Mouse (Mus musculus) E14TG2a.4 (cell line): Measurements from ENCODE around the gene Fam167b.

Source experiments
- CTCF ChIP-seq: conservative IDR thresholded peaks from 2 replicates; pipeline ENCODE4 v1.5.1; 2014; ENCODE audit warnings: low read length
- NANOG ChIP-seq: IDR thresholded peaks from 2 replicates; pipeline ENCODE4 v1.6.1; 2014; ENCODE audit warnings: borderline replicate concordance, low read length, mixed read lengths
- POU5F1 ChIP-seq: IDR thresholded peaks from 2 replicates; pipeline ENCODE4 v1.6.1; 2014; ENCODE audit warnings: low read length, borderline replicate concordance

GRCm38 (mm10) chr4:129620419-129621282 lies 42.3 kb upstream of the Fam167b start:
- TF ChIP-seq CTCF (no peak), POU5F1 (no peak), NANOG (no peak)
